Comparison of ENCODE assay signal across 30 mouse cellular contexts in genomic region chr7:114738166-114738565, GRCm38 (mm10). TPM values are rescaled to one million over a fixed set of nuclear protein-coding genes. Genes with fewer than 3 reads are reported as not detected.
DNase-seq lines count a peak whose midpoint lies in the region; ATAC-seq lines count a peak whose summit lies in the region.
"Had no signal": no experiment of that assay in that cellular context is flagged by ENCODE, and none has a peak within 500 bp of the region (broad histone marks: within the 10 kb centered on the region; RNA-seq: fewer than 3 reads in every experiment).

No protein-coding gene starts in this region.

- H3K9me3 ChIP-seq in embryonic facial prominence, embryonic 14.5 days (ENCODE audit: control insufficient read depth, low read length) = no peaks in the 10 kb centered on the region
- no peaks in the 10 kb centered on the region for H3K9me3 ChIP-seq in embryonic facial prominence, embryonic 10.5 days
- H3K9me3 ChIP-seq in embryonic facial prominence, embryonic 15.5 days (replicated peaks) = no peaks in the 10 kb centered on the region
- no peaks in the 10 kb centered on the region for H3K9me3 ChIP-seq in midbrain, embryonic 15.5 days
- H3K9me3 ChIP-seq: forebrain, embryonic 10.5 days; forebrain, embryonic 13.5 days; G1E; heart, embryonic 12.5 days; heart, embryonic 15.5 days; hindbrain, embryonic 10.5 days; hindbrain, embryonic 13.5 days had no signal

- no peak overlapping the region for H3K27ac ChIP-seq in embryonic facial prominence, embryonic 14.5 days (replicated peaks; ENCODE audit: low read depth, low read length)
- H3K27ac ChIP-seq in embryonic facial prominence, embryonic 10.5 days (replicated peaks) = no peak overlapping the region
- no peak overlapping the region for H3K27ac ChIP-seq in embryonic facial prominence, embryonic 15.5 days (replicated peaks)
- H3K27ac ChIP-seq in midbrain, embryonic 15.5 days = no peak overlapping the region
- H3K27ac ChIP-seq: forebrain, embryonic 10.5 days; forebrain, embryonic 13.5 days; heart, embryonic 15.5 days; hindbrain, embryonic 10.5 days; hindbrain, embryonic 13.5 days had no signal

- ATAC-seq in embryonic facial prominence, embryonic 14.5 days (ENCODE audit: low read depth) = no peak
- peak; percentile 69; the same call in 1 of the 2 replicates for ATAC-seq in embryonic facial prominence, embryonic 15.5 days (ENCODE audit: insufficient number of reproducible peaks, low FRiP score, low TSS enrichment, low read depth)
- no peak for ATAC-seq in midbrain, embryonic 15.5 days (replicated peaks)
- ATAC-seq: activated CD4-positive, CD25-positive, alpha-beta regulatory T cell, adult 4 months; forebrain, embryonic 13.5 days; forebrain, embryonic 16.5 days; hindbrain, embryonic 16.5 days; intestine, embryonic 16.5 days had no signal

- H3K36me3 ChIP-seq in embryonic facial prominence, embryonic 14.5 days (ENCODE audit: control insufficient read depth, insufficient read depth, low read length) = no peaks in the 10 kb centered on the region
- no peaks in the 10 kb centered on the region for H3K36me3 ChIP-seq in embryonic facial prominence, embryonic 10.5 days (replicated peaks)
- H3K36me3 ChIP-seq in embryonic facial prominence, embryonic 15.5 days = no peaks in the 10 kb centered on the region
- no peaks in the 10 kb centered on the region for H3K36me3 ChIP-seq in midbrain, embryonic 15.5 days (replicated peaks)
- H3K36me3 ChIP-seq: forebrain, embryonic 10.5 days; G1E; heart, embryonic 12.5 days; heart, embryonic 15.5 days; hindbrain, embryonic 10.5 days; hindbrain, embryonic 13.5 days had no signal

- no peak overlapping the region for H3K9ac ChIP-seq in embryonic facial prominence, embryonic 14.5 days (ENCODE audit: low read depth, low read length)
- H3K9ac ChIP-seq in embryonic facial prominence, embryonic 15.5 days = no peak overlapping the region
- no peak overlapping the region for H3K9ac ChIP-seq in midbrain, embryonic 15.5 days
- H3K9ac ChIP-seq: forebrain, embryonic 13.5 days; heart, embryonic 12.5 days; heart, embryonic 15.5 days; hindbrain, embryonic 13.5 days had no signal

- H3K27me3 ChIP-seq in embryonic facial prominence, embryonic 14.5 days (replicated peaks; ENCODE audit: control insufficient read depth, insufficient read depth, low read length) = no peaks in the 10 kb centered on the region
- H3K27me3 ChIP-seq in embryonic facial prominence, embryonic 10.5 days (replicated peaks; ENCODE audit: low read depth, poor library complexity, severe bottlenecking) = no peaks in the 10 kb centered on the region; the same call in 1 of the 2 replicates
- H3K27me3 ChIP-seq in embryonic facial prominence, embryonic 15.5 days = no peaks in the 10 kb centered on the region
- H3K27me3 ChIP-seq in midbrain, embryonic 15.5 days (replicated peaks) = no peaks in the 10 kb centered on the region
- H3K27me3 ChIP-seq: CH12.LX; heart, embryonic 15.5 days; hindbrain, embryonic 13.5 days had no signal

- H3K4me2 ChIP-seq in embryonic facial prominence, embryonic 14.5 days (ENCODE audit: low read depth, low read length) = no peak overlapping the region
- H3K4me2 ChIP-seq in embryonic facial prominence, embryonic 15.5 days (replicated peaks) = no peak overlapping the region
- H3K4me2 ChIP-seq in midbrain, embryonic 15.5 days = no peak overlapping the region
- H3K4me2 ChIP-seq: forebrain, embryonic 13.5 days; heart, embryonic 12.5 days; heart, embryonic 15.5 days; hindbrain, embryonic 13.5 days had no signal

- H3K4me3 ChIP-seq in embryonic facial prominence, embryonic 14.5 days (ENCODE audit: low read depth, low read length) = no peak overlapping the region
- no peak overlapping the region for H3K4me3 ChIP-seq in embryonic facial prominence, embryonic 10.5 days
- no peak overlapping the region for H3K4me3 ChIP-seq in embryonic facial prominence, embryonic 15.5 days (replicated peaks)
- no peak overlapping the region for H3K4me3 ChIP-seq in midbrain, embryonic 15.5 days
- H3K4me3 ChIP-seq: forebrain, embryonic 10.5 days; forebrain, embryonic 13.5 days; heart, embryonic 12.5 days; heart, embryonic 15.5 days; hindbrain, embryonic 10.5 days; hindbrain, embryonic 13.5 days had no signal

- peak; percentile 58 for DNase-seq in embryonic facial prominence, embryonic 14.5 days (ENCODE audit: low spot score)
- no peak for DNase-seq in embryonic facial prominence, embryonic 10.5 days (ENCODE audit: low spot score)
- peak; percentile 83 for DNase-seq in 3T3-L1 (ENCODE audit: low read depth, low spot score)
- no peak for DNase-seq in lung, adult 18-20 months
- DNase-seq: adrenal gland, adult 8-10 months; adrenal gland, postnatal 25 days; B cell, adult 2 months; cerebellum, adult 11-12 months; cerebellum, adult 8-10 months; cerebellum, postnatal 10 days; cerebellum, postnatal 36 days; embryo, embryonic 11 days; gastrocnemius, postnatal 10 days; gastrocnemius, postnatal 36 days; heart, postnatal 10 days; heart, postnatal 36 days had no signal

- H3K4me1 ChIP-seq in embryonic facial prominence, embryonic 14.5 days (ENCODE audit: control insufficient read depth, insufficient read depth, low read length) = no peaks in the 10 kb centered on the region
- H3K4me1 ChIP-seq in embryonic facial prominence, embryonic 10.5 days = no peaks in the 10 kb centered on the region
- no peaks in the 10 kb centered on the region for H3K4me1 ChIP-seq in embryonic facial prominence, embryonic 15.5 days
- no peaks in the 10 kb centered on the region for H3K4me1 ChIP-seq in midbrain, embryonic 15.5 days
- H3K4me1 ChIP-seq: forebrain, embryonic 13.5 days; heart, embryonic 12.5 days; heart, embryonic 15.5 days; hindbrain, embryonic 13.5 days had no signal

RNA-seq across cellular contexts. Expression of gene Insc, which starts 5.3 kb away (rescaled TPM):
- polyA plus RNA-seq in embryonic facial prominence, embryonic 14.5 days (2014; fragmentation: Nextera tagmentation; extraction: Ambion mirVana) = 14.9 and 18.1 TPM in 2 replicates
- polyA plus RNA-seq in embryonic facial prominence, embryonic 10.5 days (2016; fragmentation: Nextera tagmentation; extraction: Ambion mirVana) = 5.5 and 6.4 TPM in 2 replicates
- 13.6 and 14.7 TPM in 2 replicates for polyA plus RNA-seq in embryonic facial prominence, embryonic 15.5 days (2015; fragmentation: Nextera tagmentation; extraction: Ambion mirVana)
- 1.3 and 2.5 TPM in 2 replicates for polyA plus RNA-seq in midbrain, embryonic 15.5 days (2015; fragmentation: Nextera tagmentation; extraction: Ambion mirVana)
- polyA plus RNA-seq: G1E had no signal

RNA-seq across cellular contexts. Expression of gene Calcb, which starts 19.7 kb away (rescaled TPM):
- polyA plus RNA-seq in embryonic facial prominence, embryonic 14.5 days (2014; fragmentation: Nextera tagmentation; extraction: Ambion mirVana) = 0.72 TPM in 2 replicates
- not detected in 2 replicates for polyA plus RNA-seq in embryonic facial prominence, embryonic 10.5 days (2016; fragmentation: Nextera tagmentation; extraction: Ambion mirVana)
- polyA plus RNA-seq in embryonic facial prominence, embryonic 15.5 days (2015; fragmentation: Nextera tagmentation; extraction: Ambion mirVana) = 2.2 and 2.3 TPM in 2 replicates
- polyA plus RNA-seq in midbrain, embryonic 15.5 days (2015; fragmentation: Nextera tagmentation; extraction: Ambion mirVana) = 0.18 TPM in 1 of 2 replicates, not detected in the other
- polyA plus RNA-seq: activated CD4-positive, CD25-positive, alpha-beta regulatory T cell, adult 4 months; forebrain, embryonic 10.5 days; forebrain, embryonic 13.5 days; forebrain, embryonic 16.5 days; G1E; heart, embryonic 12.5 days; hindbrain, embryonic 10.5 days had no signal

Comparison
In these comparisons a context has a peak if more than half of its experiments do, and no peak if none do; other contexts are left out.
1. DNase-seq: peak in embryonic facial prominence, embryonic 14.5 days (single experiment) and 3T3-L1 (single experiment); none in embryonic facial prominence, embryonic 10.5 days (single experiment) and lung, adult 18-20 months (0 of 2).